Mouse (Mus musculus): ENCODE measurements around the gene Cnnm2. TPM values are rescaled to one million over a fixed set of nuclear protein-coding genes. Genes with fewer than 3 reads are reported as not detected.
"Not testable (repeated sequence)": the region's sequence is repeated elsewhere in the genome, so short reads cannot be mapped to it uniquely, and the experiment has no call there.

The Cnnm2 gene
- polyA plus RNA-seq, 1 experiment from 2014 or later = 7.8 TPM

DNA sequence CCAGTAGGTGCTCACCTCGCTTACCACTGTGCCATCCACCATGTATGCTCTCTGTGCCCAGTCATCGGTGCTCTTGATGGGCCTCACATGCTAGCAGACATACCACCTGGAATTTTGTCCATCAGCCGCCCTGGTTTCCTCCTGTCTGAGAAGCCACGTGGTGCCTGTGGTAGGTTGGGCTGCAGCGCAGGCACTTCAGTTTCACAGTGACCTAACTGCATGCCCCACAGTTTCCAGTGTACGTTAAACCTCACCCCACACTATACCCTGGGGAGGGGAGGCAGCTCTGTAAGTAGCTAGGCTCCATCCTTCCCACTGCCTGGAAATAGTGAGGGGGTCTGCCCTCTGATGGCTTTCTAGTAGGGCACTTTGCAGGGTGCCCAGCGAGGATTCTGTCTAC, 27.8 kb upstream of the Cnnm2 start:
- 92% methylated on average over 7 of the region's 7 CpGs for WGBS
- no peak overlapping the region for H3K4me2 ChIP-seq
- no peak for ATAC-seq (ENCODE audit: low FRiP score)

DNA sequence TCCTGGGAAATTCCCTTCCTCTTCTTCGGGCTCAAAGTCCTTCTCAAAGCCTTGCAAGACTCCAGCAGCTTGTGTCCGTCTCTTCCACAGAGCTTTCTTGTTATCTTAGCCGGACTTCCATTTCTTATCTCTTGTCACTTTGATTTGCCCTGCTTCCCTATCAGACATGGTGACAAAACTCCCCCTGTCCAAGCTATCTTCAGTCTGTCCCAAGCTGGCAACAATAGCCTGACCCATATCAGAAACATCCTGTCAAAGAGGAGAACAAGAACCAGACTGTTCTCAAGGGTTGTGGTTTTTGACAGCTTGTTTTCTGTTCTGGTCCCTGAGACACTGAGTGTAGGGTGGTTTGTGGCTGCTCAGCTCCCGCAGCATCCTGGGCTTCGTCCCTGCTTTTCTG, 26.2 kb upstream of the Cnnm2 start:
- Histone ChIP-seq H3K4me3 (replicated peaks) (no peak overlapping the region), H3K9me3 (replicated peaks) (no peaks in the 10 kb centered on the region), H3K9ac (replicated peaks) (no peak overlapping the region), H3K27me3 (replicated peaks) (no peaks in the 10 kb centered on the region), H3K27ac (replicated peaks) (no peak overlapping the region), H3K4me2 (no peak overlapping the region), H3K4me1 (no peaks in the 10 kb centered on the region), H3K36me3 (peaks cover 3% of the 10 kb centered on the region; the same call in 1 of the 2 replicates)
- WGBS = 69% methylated on average over 5 of the region's 5 CpGs
- no peak for ATAC-seq (ENCODE audit: low FRiP score)

More for the DNA sequence above, 27.8 kb upstream of the Cnnm2 start:
- Histone ChIP-seq H3K4me3 (replicated peaks) (no peak overlapping the region), H3K27me3 (replicated peaks) (no peaks in the 10 kb centered on the region), H3K9me3 (replicated peaks) (no peaks in the 10 kb centered on the region), H3K27ac (replicated peaks) (no peak overlapping the region), H3K36me3 (peaks cover 3% of the 10 kb centered on the region; the same call in 1 of the 2 replicates), H3K4me1 (no peaks in the 10 kb centered on the region), H3K9ac (replicated peaks) (no peak overlapping the region)

DNA sequence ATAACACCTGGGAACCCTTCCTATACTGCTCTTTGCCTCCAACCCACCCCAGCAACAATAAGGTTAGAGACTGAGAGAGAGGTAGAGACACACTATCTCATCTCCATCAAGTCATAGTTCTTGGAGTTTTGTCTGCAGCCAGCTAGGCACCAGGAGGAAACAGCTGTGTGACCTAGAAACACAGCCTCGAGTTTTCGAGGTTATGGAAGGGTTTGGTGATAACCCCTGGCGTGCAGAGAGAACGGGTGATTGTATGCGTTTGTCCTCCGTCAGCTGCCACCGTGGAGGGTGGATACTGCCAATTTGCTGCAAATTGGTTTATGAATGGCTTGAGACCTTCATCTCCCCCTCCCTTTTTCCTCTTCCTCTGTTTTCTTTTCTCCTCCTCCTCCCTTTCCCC, 24.3 kb upstream of the Cnnm2 start:
- Histone ChIP-seq H3K27me3 (replicated peaks) (no peaks in the 10 kb centered on the region), H3K36me3 (peaks cover 3% of the 10 kb centered on the region; the same call in 1 of the 2 replicates), H3K9me3 (replicated peaks) (no peaks in the 10 kb centered on the region), H3K27ac (replicated peaks) (no peak overlapping the region), H3K9ac (replicated peaks) (no peak overlapping the region), H3K4me1 (no peaks in the 10 kb centered on the region), H3K4me3 (replicated peaks) (no peak overlapping the region), H3K4me2 (no peak overlapping the region)
- ATAC-seq (ENCODE audit: low FRiP score) = no peak
- 84% methylated on average over 7 of the region's 7 CpGs for WGBS

DNA sequence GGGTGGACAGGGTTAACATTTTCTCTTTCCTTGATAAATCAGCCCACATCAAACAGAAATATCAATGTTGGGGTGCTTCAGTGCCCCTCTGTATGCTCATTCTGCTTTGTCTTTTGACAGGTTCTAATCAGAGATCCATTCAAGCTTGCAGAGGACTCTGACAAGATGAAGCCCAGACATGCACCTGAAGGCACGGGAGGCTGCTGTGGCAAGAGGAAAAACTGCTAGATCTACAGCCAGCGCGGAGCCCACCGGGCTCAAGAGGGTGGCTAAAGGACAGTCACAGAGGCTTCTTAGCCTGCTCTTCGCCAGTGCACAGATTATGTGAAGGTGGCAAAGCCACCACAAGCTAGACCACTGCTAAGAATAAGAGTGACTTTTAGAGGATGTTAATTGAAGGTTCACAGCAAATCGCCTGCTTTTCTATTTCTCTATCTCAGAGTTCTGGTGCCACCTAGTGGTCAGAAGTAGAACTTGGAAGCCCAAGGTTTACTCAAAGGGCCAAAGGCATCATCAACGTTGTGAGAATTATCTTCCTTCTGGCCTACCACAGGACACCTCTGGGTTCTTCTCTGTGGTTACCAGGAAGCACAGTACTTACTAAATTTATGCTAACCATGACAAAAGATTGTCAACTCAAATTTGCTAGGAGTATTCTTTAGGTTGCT, 20.9 kb upstream of the Cnnm2 start:
- Histone ChIP-seq H3K27me3 (replicated peaks) (no peaks in the 10 kb centered on the region), H3K4me1 (no peaks in the 10 kb centered on the region), H3K4me2 (no peak overlapping the region), H3K4me3 (replicated peaks) (no peak overlapping the region), H3K9ac (replicated peaks) (no peak overlapping the region), H3K9me3 (replicated peaks) (no peaks in the 10 kb centered on the region), H3K36me3 (peaks cover 3% of the 10 kb centered on the region; the same call in 1 of the 2 replicates), H3K27ac (replicated peaks) (no peak overlapping the region)
- no peak for ATAC-seq (ENCODE audit: low FRiP score)
- 53% methylated on average over 7 of the region's 7 CpGs for WGBS

DNA sequence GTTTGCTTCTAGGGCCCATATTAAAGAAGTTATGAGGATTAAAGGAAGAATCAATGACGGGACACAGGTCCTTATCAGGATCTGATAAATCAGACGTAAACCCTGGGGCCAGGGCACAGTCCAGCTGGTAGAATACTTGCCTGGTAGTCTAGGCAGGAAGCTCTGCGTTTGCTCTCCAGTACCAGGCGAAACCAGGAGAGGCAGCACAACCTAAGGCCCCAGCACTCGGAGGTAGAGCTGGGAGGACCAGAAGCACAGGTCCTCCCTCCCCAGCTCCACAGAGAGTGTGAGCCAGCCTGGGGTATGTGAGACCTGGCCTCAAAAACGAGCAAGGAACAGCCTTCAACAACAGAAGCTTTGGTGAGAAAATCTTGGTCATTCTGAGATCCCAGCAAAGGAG, 19.8 kb upstream of the Cnnm2 start:
- H3K4me3 ChIP-seq (replicated peaks) = no peak overlapping the region
- whole genome bisulfite sequencing = 51% methylated on average over 6 of the region's 6 CpGs
- no peak overlapping the region for H3K9ac ChIP-seq (replicated peaks)
- ATAC-seq (ENCODE audit: low FRiP score) = no peak
- no peak overlapping the region for H3K27ac ChIP-seq (replicated peaks)
- H3K4me2 ChIP-seq = no peak overlapping the region
- no peaks in the 10 kb centered on the region for H3K4me1 ChIP-seq
- no peaks in the 10 kb centered on the region for H3K9me3 ChIP-seq (replicated peaks)
- H3K27me3 ChIP-seq (replicated peaks) = no peaks in the 10 kb centered on the region
- peaks cover 3% of the 10 kb centered on the region; the same call in 1 of the 2 replicates for H3K36me3 ChIP-seq

DNA sequence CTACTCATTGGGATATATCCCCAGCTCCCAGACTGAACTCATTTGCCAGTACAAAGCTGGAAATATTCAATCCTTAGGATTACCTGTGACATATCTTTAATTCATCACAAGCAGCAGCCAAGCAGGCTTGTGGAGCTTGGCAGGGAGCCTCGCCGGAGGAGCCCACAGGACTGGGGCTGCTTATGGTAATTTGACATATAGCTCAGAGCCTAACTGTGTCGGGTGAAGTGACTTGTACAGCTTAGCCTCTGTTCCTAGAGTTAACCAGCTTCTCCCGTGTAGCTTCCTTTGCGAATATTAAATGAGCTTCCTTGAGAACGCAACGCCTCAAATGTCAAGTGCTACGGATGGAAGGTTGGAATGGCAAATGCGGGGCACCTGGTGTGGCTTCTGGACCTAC, 16.7 kb upstream of the Cnnm2 start:
- Histone ChIP-seq H3K4me2 (no peak overlapping the region), H3K9ac (replicated peaks) (no peak overlapping the region), H3K4me3 (replicated peaks) (no peak overlapping the region), H3K27ac (replicated peaks) (no peak overlapping the region), H3K27me3 (replicated peaks) (no peaks in the 10 kb centered on the region), H3K4me1 (no peaks in the 10 kb centered on the region), H3K36me3 (no peaks in the 10 kb centered on the region), H3K9me3 (replicated peaks) (no peaks in the 10 kb centered on the region)
- ATAC-seq (ENCODE audit: low FRiP score) = no peak
- 67% methylated on average over 9 of the region's 9 CpGs for WGBS

DNA sequence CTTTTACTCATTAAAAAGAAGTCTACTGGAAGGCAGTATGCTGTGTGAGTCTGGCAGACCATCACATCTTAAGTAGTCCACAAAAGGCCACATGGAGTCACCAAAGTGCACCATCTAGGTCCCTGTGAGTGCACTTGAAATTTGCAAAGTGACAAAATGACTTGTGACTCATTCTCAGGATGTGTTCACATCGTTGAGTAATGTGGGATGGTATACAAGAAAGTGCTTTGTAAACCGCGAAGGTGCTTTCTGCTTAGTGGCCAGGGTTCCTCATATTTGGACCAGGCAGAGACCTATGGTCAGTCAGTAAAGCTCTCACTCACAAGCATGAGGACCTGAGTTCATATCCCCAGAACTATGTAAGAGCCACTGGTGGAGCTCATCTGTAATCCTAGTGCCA, 13.6 kb upstream of the Cnnm2 start:
- Histone ChIP-seq H3K27ac (replicated peaks) (no peak overlapping the region), H3K9ac (replicated peaks) (no peak overlapping the region), H3K36me3 (no peaks in the 10 kb centered on the region), H3K4me3 (replicated peaks) (no peak overlapping the region), H3K4me2 (no peak overlapping the region), H3K9me3 (replicated peaks) (no peaks in the 10 kb centered on the region), H3K4me1 (no peaks in the 10 kb centered on the region), H3K27me3 (replicated peaks) (no peaks in the 10 kb centered on the region)
- 90% methylated on average over 3 of the region's 3 CpGs for WGBS
- no peak for ATAC-seq (ENCODE audit: low FRiP score)

GRCm38 (mm10) chr19:46752235-46752634, 9.2 kb upstream of the Cnnm2 start:
- H3K4me1 ChIP-seq = no peaks in the 10 kb centered on the region
- H3K9ac ChIP-seq (replicated peaks) = no peak overlapping the region

GRCm38 (mm10) chr19:46755066-46755465, 6.3 kb upstream of the Cnnm2 start:
- Histone ChIP-seq H3K4me2 (no peak overlapping the region), H3K27me3 (replicated peaks) (peaks cover 3% of the 10 kb centered on the region; the same call in 1 of the 2 replicates), H3K4me1 (no peaks in the 10 kb centered on the region), H3K4me3 (replicated peaks) (no peak overlapping the region), H3K9me3 (replicated peaks) (no peaks in the 10 kb centered on the region), H3K9ac (replicated peaks) (no peak overlapping the region), H3K27ac (replicated peaks) (no peak overlapping the region), H3K36me3 (no peaks in the 10 kb centered on the region)
- WGBS = 55% methylated on average over 9 of the region's 9 CpGs
- ATAC-seq (ENCODE audit: low FRiP score) = no peak

More at GRCm38 (mm10) chr19:46752235-46752634, 9.2 kb upstream of the Cnnm2 start:
- no peaks in the 10 kb centered on the region for H3K36me3 ChIP-seq
- peaks cover 3% of the 10 kb centered on the region; the same call in 1 of the 2 replicates for H3K27me3 ChIP-seq (replicated peaks)
- no peaks in the 10 kb centered on the region for H3K9me3 ChIP-seq (replicated peaks)
- no peak overlapping the region for H3K4me2 ChIP-seq
- no peak overlapping the region for H3K27ac ChIP-seq (replicated peaks)
- 89% methylated on average over 5 of the region's 5 CpGs for WGBS
- no peak for ATAC-seq (ENCODE audit: low FRiP score)
- H3K4me3 ChIP-seq (replicated peaks) = no peak overlapping the region

DNA sequence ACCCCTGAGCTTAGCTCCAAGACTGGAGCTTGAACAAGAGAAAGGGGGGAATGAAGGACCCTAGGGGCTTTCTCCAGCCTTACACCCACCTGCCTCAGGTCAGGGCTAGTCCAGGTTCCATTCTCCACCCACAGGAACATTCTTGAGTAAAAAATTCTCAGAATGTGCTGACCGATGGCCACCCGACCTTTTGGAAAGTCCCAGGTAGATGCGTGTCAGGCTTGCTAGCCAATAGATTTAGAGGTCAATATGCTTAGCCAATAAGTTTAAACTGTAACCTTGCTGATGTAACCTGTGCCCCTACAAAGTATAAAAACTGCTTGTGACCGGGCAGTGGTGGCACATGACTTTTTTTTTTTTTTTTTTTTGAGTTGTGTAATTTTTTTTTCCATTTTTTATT, 5.2 kb upstream of the Cnnm2 start:
- 91% methylated on average over 4 of the region's 4 CpGs for WGBS
- Histone ChIP-seq H3K27ac (replicated peaks) (no peak overlapping the region), H3K9me3 (replicated peaks) (no peaks in the 10 kb centered on the region), H3K27me3 (replicated peaks) (peaks cover 3% of the 10 kb centered on the region; the same call in 1 of the 2 replicates), H3K36me3 (no peaks in the 10 kb centered on the region), H3K4me3 (replicated peaks) (no peak overlapping the region), H3K4me1 (peaks cover 4% of the 10 kb centered on the region), H3K4me2 (no peak overlapping the region), H3K9ac (replicated peaks) (no peak overlapping the region)
- no peak for ATAC-seq (ENCODE audit: low FRiP score)

DNA sequence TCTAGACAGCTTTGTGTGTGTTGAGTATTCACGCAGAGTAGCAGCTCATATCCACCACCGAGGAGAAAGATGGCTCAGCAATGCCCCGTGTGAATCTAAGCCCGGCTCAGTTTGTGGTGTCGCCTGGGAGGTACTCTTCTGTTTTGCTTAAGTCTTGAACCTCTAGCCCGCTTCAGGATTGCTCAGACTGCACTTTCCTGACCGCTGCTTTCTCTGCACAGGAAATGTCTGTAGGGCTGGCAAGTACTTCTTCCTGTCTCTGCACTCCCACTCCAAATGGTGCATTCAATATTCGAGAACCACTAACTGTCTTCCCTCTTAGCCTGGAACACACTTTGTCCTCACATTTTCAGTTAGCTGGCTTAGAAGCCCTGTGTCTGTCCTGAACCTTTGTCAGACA, 2.3 kb upstream of the Cnnm2 start:
- no peak overlapping the region for H3K9ac ChIP-seq (replicated peaks)
- peaks cover 3% of the 10 kb centered on the region; the same call in 1 of the 2 replicates for H3K27me3 ChIP-seq (replicated peaks)
- WGBS = 80% methylated on average over 8 of the region's 8 CpGs
- no peaks in the 10 kb centered on the region for H3K36me3 ChIP-seq
- no peak overlapping the region for H3K4me3 ChIP-seq (replicated peaks)
- H3K4me1 ChIP-seq = peaks cover 23% of the 10 kb centered on the region
- ATAC-seq (ENCODE audit: low FRiP score) = no peak
- H3K27ac ChIP-seq (replicated peaks) = no peak overlapping the region
- no peak overlapping the region for H3K4me2 ChIP-seq
- H3K9me3 ChIP-seq (replicated peaks) = no peaks in the 10 kb centered on the region

DNA sequence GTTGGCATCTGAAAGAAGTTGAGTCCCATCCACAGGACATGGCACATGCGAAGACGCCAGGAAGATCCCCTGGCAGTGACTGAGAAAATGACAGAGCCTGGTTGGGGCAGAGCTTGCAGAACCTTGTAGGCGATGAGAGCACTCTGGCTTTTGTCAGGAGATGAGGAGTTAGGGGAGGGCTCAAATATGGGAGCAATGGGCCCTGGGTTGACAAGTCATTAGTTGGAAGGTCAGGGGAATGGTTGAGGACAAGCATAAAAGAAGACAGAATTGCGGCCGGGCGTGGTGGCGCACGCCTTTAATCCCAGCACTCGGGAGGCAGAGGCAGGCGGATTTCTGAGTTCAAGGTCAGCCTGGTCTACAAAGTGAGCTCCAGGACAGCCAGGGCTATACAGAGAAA, 1.5 kb upstream of the Cnnm2 start:
- 88% methylated on average over 10 of the region's 10 CpGs for WGBS
- H3K27me3 ChIP-seq (replicated peaks); H3K4me3 ChIP-seq (replicated peaks); H3K36me3 ChIP-seq; H3K27ac ChIP-seq (replicated peaks); H3K9me3 ChIP-seq (replicated peaks); H3K9ac ChIP-seq (replicated peaks); ATAC-seq (ENCODE audit: low FRiP score); H3K4me2 ChIP-seq: not testable (repeated sequence)
- peaks cover 31% of the 10 kb centered on the region for H3K4me1 ChIP-seq

Measured in neural tube, embryonic 15.5 days (tissue).